Mouse (Mus musculus) liver, adult 2 months (tissue): ENCODE results near the gene Zfp575.

ENCODE experiments used
- CTCF ChIP-seq: fragments of 200-500 bp; IDR thresholded peaks from 2 replicates; pipeline ENCODE4 v1.5.1; 2011; ENCODE audit warnings: low read depth, low read length, control low read depth
- POLR2A ChIP-seq: fragments of 200-500 bp; IDR thresholded peaks from 2 replicates; pipeline ENCODE4 v1.6.1; 2011; ENCODE audit warnings: low read length, control low read depth; ENCODE audit not compliant: insufficient read depth; ENCODE audit errors: extremely low read depth

DNA sequence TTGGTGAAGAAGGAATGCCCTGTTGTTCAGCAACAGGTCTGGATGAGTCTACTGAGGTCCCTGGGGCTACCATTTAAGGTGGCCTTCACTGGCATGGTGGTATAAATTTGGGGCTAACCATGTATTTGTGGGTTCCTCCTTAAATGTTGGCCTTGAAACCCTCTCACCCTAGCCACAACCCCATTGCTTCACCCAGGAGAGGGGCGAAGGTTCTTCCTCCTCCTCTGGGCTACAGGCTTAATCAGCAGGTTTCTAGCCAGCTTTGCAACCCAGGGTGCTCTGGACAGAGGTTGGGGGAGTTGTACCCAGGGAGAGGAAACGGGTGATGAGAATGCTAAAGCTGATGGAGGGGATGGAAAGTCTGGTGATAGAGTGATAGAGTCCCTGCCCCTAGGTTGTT, 8.0 kb upstream of the Zfp575 start:
- TF ChIP-seq CTCF (no peak), POLR2A (no peak)
